Mouse (Mus musculus) heart, postnatal 14 days (tissue): ENCODE results near the gene Tgds. TPM values are rescaled to one million over a fixed set of nuclear protein-coding genes. Genes with fewer than 3 reads are reported as not detected.
"Not testable (repeated sequence)": the region's sequence is repeated elsewhere in the genome, so short reads cannot be mapped to it uniquely, and the experiment has no call there.

Experiments used
- DNase-seq, 2 experiments: peaks; one replicate each; pipeline ENCODE4 v3.0.0; 2021 to 2022
- intact Hi-C: fragments of 180-260 bp; cut with DNase I; formaldehyde crosslinking; loops from one replicate; pipeline ENCODE4 v1.15.1; 2025
- long read RNA-seq, 2 experiments: library from polyadenylated mRNA; stranded (forward); transcript quantifications; one replicate each; pipeline ENCODE4 v2.0.0; 2021
- total RNA-seq, 2 experiments: library from RNA; stranded (reverse); gene quantifications; 2 replicates each; pipeline ENCODE4 v1.2.3; 2021

Tgds gene
- 10 to 100 TPM; 10.7 to 11.3 TPM for total RNA-seq
- long read RNA-seq, experiment 1, transcript Tgds-201 (12 exons, 1,682 nt): major isoform, 21 of 29 reads
- long read RNA-seq, experiment 1, partial matches to known transcripts: 2 of 29 reads
- long read RNA-seq, experiment 1, other reads (novel, unspliced or antisense): 5 of 29 reads
- long read RNA-seq, experiment 2, transcript Tgds-201 (12 exons, 1,682 nt): major isoform, 9 of 16 reads
- long read RNA-seq, experiment 2, partial matches to known transcripts: 1 of 16 reads
- long read RNA-seq, experiment 2, other reads (novel, unspliced or antisense): 5 of 16 reads

DNA sequence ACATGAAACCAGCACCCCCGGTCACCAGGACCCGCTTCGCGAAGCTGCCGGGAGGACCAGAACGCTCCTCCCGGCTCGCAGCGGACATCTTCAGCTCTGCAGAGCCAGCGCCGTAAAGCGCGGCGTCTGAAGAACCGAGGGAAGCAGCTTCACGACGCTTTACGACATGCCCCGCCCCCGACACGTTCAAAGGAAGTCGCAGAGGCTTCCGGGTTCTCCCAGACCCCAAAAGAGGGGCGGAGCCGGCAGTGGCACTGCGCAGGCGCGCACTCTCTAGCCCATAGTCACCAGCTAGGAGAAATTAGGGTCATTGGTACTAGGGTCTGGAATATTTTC, at the start of gene Tgds:
Gene Tgds, minus strand, starts transcription at position 114 of the 336 bp plus-strand sequence.
- intact Hi-C loops: loop anchor here (5.0 kb wide), 1 partner anchor 40 kb away; no protein-coding TSS in a partner anchor
- DNase-seq: peak; percentile 97 to 98

- DNase-seq: peak; percentile 54 to 59
- intact Hi-C loops: loop anchor here (1.0 kb wide), 1 partner anchor 23 kb away; no protein-coding TSS in a partner anchor
These were observed 48.2 kb upstream of the Tgds start for GRCm38 (mm10) chr14:118180711-118181177.

DNA sequence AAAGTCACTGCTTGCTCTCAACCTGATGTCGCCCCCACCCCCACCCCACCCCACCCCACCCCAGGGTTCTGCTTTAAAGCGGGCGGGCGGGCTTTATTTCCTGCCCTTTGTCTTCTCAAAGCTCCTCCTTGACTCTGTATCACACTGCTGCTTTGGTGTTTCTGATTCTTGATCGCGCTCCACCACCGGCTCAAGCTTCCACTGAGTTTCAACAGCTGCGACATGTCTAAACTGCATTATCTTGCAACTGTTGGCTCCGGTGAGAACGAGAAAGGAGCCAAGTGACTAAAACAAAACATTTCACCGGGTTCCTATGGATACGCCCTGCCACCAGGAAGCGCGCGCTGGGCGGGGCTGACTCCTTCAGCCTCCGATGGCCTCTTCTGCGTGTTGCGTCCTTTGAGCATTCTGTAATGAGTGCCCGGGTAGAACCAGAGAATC, 47.6 kb upstream of the Tgds start:
- intact Hi-C loops: loop anchor here (1.0 kb wide), 1 partner anchor 23 kb away; no protein-coding TSS in a partner anchor
- DNase-seq: peak; percentile 69 to 73

DNA sequence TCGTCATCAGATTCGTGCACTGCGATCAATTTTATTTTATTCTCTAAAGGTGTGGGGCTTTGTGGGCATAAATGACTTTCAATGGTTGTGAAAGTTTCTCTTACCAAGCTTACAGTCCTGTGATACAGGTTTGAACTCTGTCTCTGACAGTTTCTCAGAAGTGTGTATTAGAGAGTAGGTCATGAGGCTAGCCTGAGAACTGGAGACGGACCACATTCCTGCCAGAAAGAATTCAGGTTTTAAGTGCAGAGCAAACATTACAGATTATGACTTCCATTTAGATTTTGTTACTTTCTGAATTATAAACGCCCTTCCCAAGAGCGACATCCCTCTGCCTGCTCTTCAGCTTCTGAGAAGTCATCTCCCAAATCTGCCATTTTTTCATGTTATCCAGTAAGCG, 47.1 kb upstream of the Tgds start:
- intact Hi-C loops: loop anchor here (1.0 kb wide), 1 partner anchor 22 kb away; no protein-coding TSS in a partner anchor
- DNase-seq: no peak

DNA sequence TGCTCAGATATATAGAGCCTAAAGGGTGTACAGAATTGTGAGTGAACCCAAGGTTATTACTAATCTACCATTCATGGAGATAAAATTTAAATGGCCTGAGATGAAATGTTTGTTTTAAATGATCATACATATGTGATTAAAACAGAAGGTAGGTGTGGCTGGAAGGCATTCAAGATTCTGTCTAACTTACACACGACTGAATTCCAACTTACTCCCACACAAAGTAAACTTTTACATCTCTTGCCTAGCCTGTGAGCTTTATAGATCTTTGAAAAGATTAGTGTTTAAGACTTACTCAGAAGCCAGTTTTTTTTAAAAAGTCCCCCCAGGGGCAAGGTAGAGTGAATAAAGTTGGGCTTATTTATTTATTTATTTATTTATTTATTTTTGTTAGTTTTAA, 46.7 kb upstream of the Tgds start:
- DNase-seq: no peak
- intact Hi-C loops: no loop called here

DNA sequence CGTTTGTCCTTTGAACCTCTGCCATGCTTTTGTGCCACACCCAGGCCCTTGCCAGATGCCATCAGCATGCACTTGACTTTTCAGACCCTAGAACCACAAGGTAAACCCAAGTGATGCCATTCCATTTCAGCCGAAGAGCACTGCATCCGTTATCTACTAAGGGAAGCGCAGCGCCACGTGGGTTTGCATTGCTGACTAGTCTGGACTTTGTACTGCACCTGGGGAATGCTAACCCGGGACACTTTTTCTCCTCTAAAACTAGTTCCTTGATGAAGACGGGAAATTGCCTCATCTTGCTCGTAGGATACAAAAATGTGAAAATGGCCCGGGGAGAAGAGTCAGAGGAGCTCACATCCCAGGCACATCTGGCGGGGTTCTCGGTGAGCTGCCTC, 43.1 kb upstream of the Tgds start:
- DNase-seq: no peak

GRCm38 (mm10) chr14:118175071-118175693, 42.6 kb upstream of the Tgds start:
- DNase-seq: no peak
- intact Hi-C loops: no loop called here

More for the DNA sequence above, 43.1 kb upstream of the Tgds start:
- intact Hi-C loops: no loop called here

- no peak for DNase-seq
- intact Hi-C loops: no loop called here
These were observed 41.1 kb upstream of the Tgds start for GRCm38 (mm10) chr14:118173590-118174203.

GRCm38 (mm10) chr14:118168776-118169175, 36.2 kb upstream of the Tgds start:
- intact Hi-C loops: no loop called here
- no peak for DNase-seq

- DNase-seq: no peak
These were observed 30.1 kb upstream of the Tgds start for GRCm38 (mm10) chr14:118162640-118163039.

DNA sequence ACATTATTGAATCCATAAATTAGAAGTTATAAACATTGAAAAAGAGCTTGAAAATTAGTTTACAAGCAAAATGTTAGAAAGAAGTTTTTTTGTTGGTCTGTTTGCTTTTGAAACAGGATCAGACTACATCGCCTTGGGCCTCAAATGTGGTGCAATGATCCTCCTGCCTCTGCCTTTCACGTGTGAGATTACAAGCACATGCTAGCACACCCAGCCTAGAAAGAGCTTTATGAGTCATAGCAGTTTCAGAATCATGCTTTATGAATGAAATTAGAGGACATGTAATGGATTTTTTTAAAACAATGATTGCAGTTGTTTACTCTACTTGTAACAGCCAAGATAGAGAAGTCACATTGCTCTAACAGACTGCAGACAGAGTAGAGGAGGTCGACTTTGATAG, 29.2 kb upstream of the Tgds start:
- no peak for DNase-seq
- intact Hi-C loops: no loop called here

More at GRCm38 (mm10) chr14:118162640-118163039, 30.1 kb upstream of the Tgds start:
- intact Hi-C loops: no loop called here

DNA sequence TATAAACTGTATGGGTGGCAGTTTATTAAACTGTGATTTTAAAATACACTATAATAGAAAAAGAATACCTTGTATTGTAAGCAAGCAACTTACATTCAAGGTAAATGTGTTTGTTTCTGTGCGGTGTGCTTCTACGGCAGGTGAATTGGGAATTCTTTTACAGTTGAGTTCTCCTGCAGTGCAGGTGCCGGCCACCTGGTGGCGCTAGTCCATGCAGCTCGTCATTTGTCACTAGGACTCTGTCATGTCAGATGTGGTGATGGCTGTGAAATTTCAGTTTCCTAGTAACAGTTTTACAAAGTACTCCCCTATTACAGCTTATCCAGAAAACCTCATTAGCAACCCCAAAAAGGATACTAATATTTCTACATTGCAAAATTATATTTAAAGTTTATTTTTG, 24.6 kb upstream of the Tgds start:
- intact Hi-C loops: loop anchor here (1.0 to 5.0 kb wide), 2 partner anchors 23 to 435 kb away; no protein-coding TSS in a partner anchor
- DNase-seq: peak; percentile 59 to 68

DNA sequence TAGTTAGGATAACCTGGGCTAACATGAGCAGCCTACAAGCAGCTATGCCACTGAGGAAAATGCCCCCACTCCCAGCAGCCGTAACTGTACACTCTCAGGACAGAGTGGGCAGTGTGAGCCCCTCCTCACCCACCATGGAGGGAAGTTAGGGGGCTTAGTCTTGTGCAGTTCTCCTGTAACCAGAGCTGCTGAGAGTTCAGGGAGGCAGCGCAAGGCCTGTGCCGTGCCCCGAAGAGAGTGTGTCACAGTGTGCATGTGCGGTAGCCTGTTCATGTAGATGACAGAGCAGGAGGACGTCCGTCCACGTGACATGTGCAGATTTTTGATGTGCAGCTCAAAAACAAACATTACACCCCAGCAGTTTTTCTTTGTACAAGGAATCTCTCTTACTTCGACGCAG, 24.2 kb upstream of the Tgds start:
- DNase-seq: no peak
- intact Hi-C loops: loop anchor here (1.0 to 5.0 kb wide), 2 partner anchors 24 to 436 kb away; no protein-coding TSS in a partner anchor

DNA sequence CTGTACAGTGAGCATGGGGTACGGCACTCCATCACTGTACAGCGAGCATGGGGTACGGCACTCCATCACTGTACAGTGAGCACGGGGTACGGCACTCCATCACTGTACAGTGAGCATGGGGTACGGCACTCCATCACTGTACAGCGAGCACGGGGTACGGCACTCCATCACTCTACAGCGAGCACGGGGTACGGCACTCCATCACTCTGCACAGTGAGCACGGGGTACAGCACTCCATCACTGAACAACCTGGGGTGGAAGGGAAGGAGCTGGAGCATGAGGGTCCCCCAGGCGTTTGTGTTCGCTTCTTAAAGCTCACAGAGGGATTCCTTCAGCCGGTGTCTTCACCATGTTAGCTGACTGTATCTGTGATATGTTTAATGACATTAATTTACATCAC, 23.5 kb upstream of the Tgds start:
- not testable (repeated sequence) for DNase-seq
- intact Hi-C loops: loop anchor here (5.0 kb wide), 1 partner anchor 436 kb away; no protein-coding TSS in a partner anchor

DNA sequence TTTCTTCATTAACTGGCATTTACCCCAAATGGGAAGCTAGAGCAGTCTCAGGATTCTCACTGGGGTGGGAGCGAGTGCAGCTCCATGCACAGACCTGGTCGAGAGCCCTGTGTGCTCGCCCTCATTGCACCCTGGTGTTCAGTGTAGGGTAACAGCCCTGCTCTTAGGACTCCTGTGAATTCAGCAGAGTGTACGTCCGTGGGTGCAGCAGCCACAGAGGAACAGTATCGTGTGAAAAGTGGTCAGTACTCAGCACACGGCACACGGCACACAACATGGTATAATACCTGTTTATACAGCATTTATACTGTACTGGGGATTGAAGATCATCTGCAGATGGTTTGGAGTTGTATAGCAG, 19.7 kb upstream of the Tgds start:
- intact Hi-C loops: loop anchor here (1.0 kb wide), 1 partner anchor 147 kb away; no protein-coding TSS in a partner anchor
- DNase-seq: no peak

DNA sequence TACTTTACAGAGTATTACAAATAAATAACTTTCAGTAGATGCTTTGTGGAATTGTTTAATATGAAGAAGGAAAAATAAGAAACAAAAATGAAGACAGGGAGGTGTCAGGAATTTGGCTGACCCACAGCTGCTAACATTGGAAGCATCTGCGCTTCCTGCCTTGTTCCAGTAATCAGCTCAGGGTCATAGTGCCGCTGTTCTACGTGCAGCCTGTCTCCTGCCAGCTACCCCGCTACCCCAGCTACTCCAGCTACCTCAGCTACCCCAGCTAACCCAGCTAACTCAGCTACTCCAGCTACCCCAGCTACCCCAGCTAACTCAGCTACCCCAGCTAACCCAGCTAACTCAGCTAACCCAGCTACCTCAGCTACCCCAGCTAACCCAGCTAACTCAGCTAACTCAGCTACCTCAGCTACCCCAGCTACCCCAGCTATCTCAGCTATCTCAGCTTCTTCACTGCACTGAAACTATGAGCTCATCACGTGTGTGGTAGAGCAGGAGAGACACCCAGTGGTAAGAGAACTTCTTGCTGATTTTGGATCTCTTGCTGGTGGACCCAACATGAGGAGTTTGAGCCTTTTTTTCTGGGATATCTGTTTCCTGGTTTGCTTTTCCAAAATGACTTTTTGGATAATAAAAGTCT, 19.2 kb upstream of the Tgds start:
- peak; percentile 21 to 34 for DNase-seq
- intact Hi-C loops: loop anchor here (1.0 kb wide), 1 partner anchor 146 kb away; no protein-coding TSS in a partner anchor

GRCm38 (mm10) chr14:118150656-118151551, 18.3 kb upstream of the Tgds start:
- no peak for DNase-seq
- intact Hi-C loops: no loop called here

DNA sequence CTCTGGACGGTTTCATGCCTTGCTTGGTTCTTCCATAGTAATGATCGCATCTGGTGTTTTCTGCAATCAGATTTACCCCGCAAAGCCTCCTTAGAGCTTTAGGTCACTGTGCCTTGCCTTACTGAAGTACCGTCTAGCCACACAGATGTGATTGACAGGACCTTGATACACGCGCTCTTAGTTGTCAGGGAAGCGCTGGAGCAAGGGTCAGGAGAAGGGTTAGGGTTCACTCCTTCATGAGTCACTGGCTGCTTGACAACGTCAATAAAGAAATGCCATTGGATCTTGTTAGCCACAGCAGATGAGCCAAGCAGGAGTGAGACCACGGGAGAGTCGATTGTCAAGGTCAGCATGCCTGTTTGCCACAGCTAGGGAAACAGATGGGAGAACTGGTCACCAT, 16.0 kb upstream of the Tgds start:
- DNase-seq: no peak
- intact Hi-C loops: no loop called here

DNA sequence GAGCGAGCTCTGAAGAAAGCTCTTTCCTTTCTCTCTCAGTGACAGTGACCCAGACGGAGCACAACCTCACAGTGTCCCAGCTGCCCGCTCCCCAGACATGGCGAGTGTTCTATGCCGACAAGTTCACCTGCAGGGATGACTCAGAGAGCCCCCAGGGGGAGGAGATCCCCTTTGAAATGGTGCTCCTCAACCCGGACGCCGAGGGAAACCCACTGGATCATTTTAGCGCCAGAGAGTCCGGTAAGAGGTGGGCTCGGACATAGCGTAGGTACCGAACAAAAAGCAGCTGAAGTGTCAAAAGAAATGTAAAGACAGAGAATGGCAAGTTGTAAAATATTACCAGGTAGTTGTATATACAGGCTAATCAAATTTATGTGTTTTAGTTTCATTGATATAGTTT, 15.5 kb upstream of the Tgds start:
- intact Hi-C loops: no loop called here
- no peak for DNase-seq

GRCm38 (mm10) chr14:118142283-118142682, 9.7 kb upstream of the Tgds start:
- DNase-seq: no peak
- intact Hi-C loops: no loop called here
